Mouse (Mus musculus) E14TG2a.4 (cell line): ENCODE measurements around the gene Ugt1a7c.

ENCODE experiments used
- CTCF ChIP-seq: conservative IDR thresholded peaks from 2 replicates; pipeline ENCODE4 v1.5.1; 2014; ENCODE audit warnings: low read length
- NANOG ChIP-seq: IDR thresholded peaks from 2 replicates; pipeline ENCODE4 v1.6.1; 2014; ENCODE audit warnings: borderline replicate concordance, low read length, mixed read lengths

GRCm38 (mm10) chr1:88136646-88137045, 41.8 kb downstream of the Ugt1a7c start:
- TF ChIP-seq NANOG (no peak), CTCF (no peak)
